Mouse (Mus musculus): ENCODE measurements around the gene Osgep.
"Not testable (repeated sequence)": the region's sequence is repeated elsewhere in the genome, so short reads cannot be mapped to it uniquely, and the experiment has no call there.

The Osgep gene

GRCm38 (mm10) chr14:50924281-50925064 lies at the start of gene Osgep, which contains the start of gene Apex1:
TSS of gene Osgep (minus strand) at chr14:50924893.
TSS of gene Apex1 (plus strand) at chr14:50924968.
- DNase-seq, result peak; percentile 98

GRCm38 (mm10) chr14:50973700-50974099 lies 49.0 kb upstream of the Osgep start:
- DNase-seq, result no peak

- not testable (repeated sequence) for DNase-seq
Observed at GRCm38 (mm10) chr14:50973054-50973453, 48.4 kb upstream of the Osgep start.

GRCm38 (mm10) chr14:50970822-50971221 lies 46.1 kb upstream of the Osgep start:
- DNase-seq, result no peak

- no peak for DNase-seq
Observed at GRCm38 (mm10) chr14:50969558-50970544, 45.2 kb upstream of the Osgep start.

GRCm38 (mm10) chr14:50969041-50969440 lies 44.3 kb upstream of the Osgep start:
- DNase-seq, result no peak

- no peak for DNase-seq
Observed at GRCm38 (mm10) chr14:50968216-50968980, 43.7 kb upstream of the Osgep start.

- not testable (repeated sequence) for DNase-seq
Observed at GRCm38 (mm10) chr14:50958289-50958995, 33.7 kb upstream of the Osgep start.

- DNase-seq, result not testable (repeated sequence)
Observed at GRCm38 (mm10) chr14:50957146-50957545, 32.5 kb upstream of the Osgep start.

- not testable (repeated sequence) for DNase-seq
Observed at GRCm38 (mm10) chr14:50956724-50957123, 32.0 kb upstream of the Osgep start.

GRCm38 (mm10) chr14:50955942-50956508 lies 31.3 kb upstream of the Osgep start, which contains the start of gene Pnp2:
TSS of gene Pnp2 (plus strand) at chr14:50955992.
- DNase-seq, result peak; percentile 64

GRCm38 (mm10) chr14:50955487-50955886 lies 30.8 kb upstream of the Osgep start:
- DNase-seq, result no peak

- DNase-seq, result not testable (repeated sequence)
Observed at GRCm38 (mm10) chr14:50945526-50945925, 20.8 kb upstream of the Osgep start.

GRCm38 (mm10) chr14:50945081-50945480 lies 20.4 kb upstream of the Osgep start:
- not testable (repeated sequence) for DNase-seq

- DNase-seq, result not testable (repeated sequence)
Observed at GRCm38 (mm10) chr14:50944668-50945033, 20.0 kb upstream of the Osgep start.

- DNase-seq, result peak; percentile 97
Observed at GRCm38 (mm10) chr14:50943932-50944667, 19.4 kb upstream of the Osgep start, which contains the start of gene Gm49342. TSS of gene Gm49342 (plus strand) at chr14:50944517.

GRCm38 (mm10) chr14:50938940-50939339 lies 14.2 kb upstream of the Osgep start:
- no peak for DNase-seq

GRCm38 (mm10) chr14:50938119-50938908 lies 13.6 kb upstream of the Osgep start:
- no peak for DNase-seq

GRCm38 (mm10) chr14:50936649-50937048 lies 12.0 kb upstream of the Osgep start:
- DNase-seq, result no peak

GRCm38 (mm10) chr14:50931493-50932020 lies 6.9 kb upstream of the Osgep start:
- no peak for DNase-seq
